Mouse (Mus musculus): ENCODE measurements at regions not wholly inside any gene's neighbourhood (a gene's known extent, or its start where the extent isn't known, plus 50 kb on each side); places are given as distances from the start of the nearest gene placed in this dataset.

DNA sequence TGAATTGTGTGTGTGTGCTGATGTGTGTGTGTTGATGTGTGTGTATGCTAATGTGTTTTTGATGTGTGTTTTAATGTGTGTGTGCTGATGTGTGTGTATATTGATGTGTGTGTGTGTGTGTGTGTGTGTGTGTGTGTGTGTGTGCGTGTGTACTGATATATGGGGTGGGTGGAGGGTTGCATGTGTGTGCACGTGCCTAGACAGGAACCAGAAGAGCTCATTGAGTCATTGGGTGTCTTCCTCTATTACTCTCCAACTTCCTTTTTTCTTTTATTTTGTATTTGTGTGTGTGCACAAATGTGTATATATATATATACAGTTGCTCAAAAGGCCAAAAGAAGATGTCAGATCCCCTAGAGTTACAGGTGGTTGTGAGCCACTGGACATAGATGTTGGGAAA is 73.4 kb upstream of the Gm12830 start:
- TF ChIP-seq CTCF (IDR thresholded peaks at IDR 0.05; ENCODE audit: low read depth, low read length) (no peak), GATA2 (IDR thresholded peaks at IDR 0.05; ENCODE audit: borderline replicate concordance, low read depth, low read length) (no peak), GATA1 (IDR thresholded peaks at IDR 0.05; ENCODE audit: borderline replicate concordance, low read length) (no peak), POLR2AphosphoS5 (IDR thresholded peaks at IDR 0.05; ENCODE audit: insufficient replicate concordance, low read depth, low read length) (no peak), TAL1 (conservative IDR thresholded peaks at IDR 0.05; ENCODE audit: low read depth, low read length) (no peak)

Data from G1E (cell line).